Mouse (Mus musculus) testis, postnatal 10 days (tissue): ENCODE data around the gene Sphk1.

Experiments used
- DNase-seq: peaks from one replicate; pipeline ENCODE4 v3.0.0; 2021; ENCODE audit warnings: low spot score

The Sphk1 gene

GRCm38 (mm10) chr11:116508689-116509088, 22.0 kb upstream of the Sphk1 start:
- DNase-seq = no peak

- no peak for DNase-seq
Measured at GRCm38 (mm10) chr11:116511301-116511868, 19.3 kb upstream of the Sphk1 start.

GRCm38 (mm10) chr11:116512154-116512553, 18.6 kb upstream of the Sphk1 start:
- DNase-seq = no peak

- DNase-seq = no peak
Measured at GRCm38 (mm10) chr11:116512987-116513386, 17.7 kb upstream of the Sphk1 start.

GRCm38 (mm10) chr11:116513531-116514038, 17.1 kb upstream of the Sphk1 start:
- no peak for DNase-seq

- no peak for DNase-seq
Measured at GRCm38 (mm10) chr11:116515330-116516020, 15.2 kb upstream of the Sphk1 start.

GRCm38 (mm10) chr11:116518482-116518881, 12.2 kb upstream of the Sphk1 start:
- no peak for DNase-seq

GRCm38 (mm10) chr11:116521143-116521542, 9.6 kb upstream of the Sphk1 start:
- peak; percentile 73 for DNase-seq

- no peak for DNase-seq
Measured at GRCm38 (mm10) chr11:116522046-116522445, 8.7 kb upstream of the Sphk1 start.

GRCm38 (mm10) chr11:116522886-116523698, 7.6 kb upstream of the Sphk1 start:
- DNase-seq = peak; percentile 75

- peak; percentile 36 for DNase-seq
Measured at GRCm38 (mm10) chr11:116523699-116524189, 7.0 kb upstream of the Sphk1 start.

GRCm38 (mm10) chr11:116528636-116529320, 1.9 kb upstream of the Sphk1 start:
- no peak for DNase-seq

GRCm38 (mm10) chr11:116531371-116532191, 856 bp downstream of the Sphk1 start:
- DNase-seq = no peak

GRCm38 (mm10) chr11:116532262-116532809, 1.6 kb downstream of the Sphk1 start:
- peak; percentile 77 for DNase-seq

GRCm38 (mm10) chr11:116532810-116533338, 2.1 kb downstream of the Sphk1 start:
- peak; percentile 92 for DNase-seq

- peak; percentile 66 for DNase-seq
Measured at GRCm38 (mm10) chr11:116533341-116534153, 2.8 kb downstream of the Sphk1 start.

- DNase-seq = peak; percentile 82
Measured at GRCm38 (mm10) chr11:116534154-116534865, 3.6 kb downstream of the Sphk1 start.

- no peak for DNase-seq
Measured at GRCm38 (mm10) chr11:116536685-116537084, 6.0 kb downstream of the Sphk1 start.

GRCm38 (mm10) chr11:116537388-116537787, 6.7 kb downstream of the Sphk1 start:
- DNase-seq = no peak
